Mouse (Mus musculus) megakaryocyte, embryonic 14.5 days (primary cell): Measurements from ENCODE around the gene Gna13.

ENCODE experiments used
- FLI1 ChIP-seq: IDR thresholded peaks from 2 replicates; pipeline ENCODE4 v1.6.1; 2012; ENCODE audit warnings: low read length, inconsistent platforms, mixed read lengths
- GATA1 ChIP-seq: IDR thresholded peaks from 3 replicates; pipeline ENCODE4 v1.6.1; 2012; ENCODE audit warnings: mixed read lengths, low read length, inconsistent platforms, borderline replicate concordance

GRCm38 (mm10) chr11:109421205-109421604 is 58.6 kb downstream of the Gna13 start:
- TF ChIP-seq GATA1 (no peak), FLI1 (no peak)
